Mouse (Mus musculus): ENCODE measurements around the gene Med13l.

DNA sequence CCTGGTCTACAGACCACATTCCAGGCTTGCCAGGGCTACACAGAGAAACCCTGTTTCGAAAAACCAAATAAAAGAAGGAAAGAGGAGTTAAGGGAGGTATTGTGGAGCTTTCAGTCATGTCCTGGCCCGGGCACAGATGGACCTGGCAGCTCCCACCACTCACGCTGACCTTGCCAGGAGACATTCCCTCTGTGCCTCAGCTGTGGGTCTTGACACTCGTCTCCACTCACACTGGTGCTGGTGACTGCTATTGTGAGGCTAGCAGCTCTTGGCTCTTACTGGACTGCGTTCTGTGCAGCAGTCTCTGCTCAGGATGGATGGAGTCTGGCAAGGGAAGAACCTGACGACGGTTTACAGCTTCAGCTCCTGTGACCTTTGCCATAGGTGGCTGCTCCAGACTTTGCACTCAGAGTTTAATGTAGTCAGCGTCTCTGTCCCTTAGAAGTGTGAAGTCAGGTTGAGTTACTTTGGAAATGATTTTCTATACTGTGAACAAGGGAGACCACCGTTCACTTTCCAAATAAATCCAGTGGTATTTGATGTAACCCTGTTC is 118.9 kb downstream of the Med13l start:
- TF ChIP-seq CTCF (IDR thresholded peaks at IDR 0.05; ENCODE audit: borderline replicate concordance, control insufficient read depth, extremely low read depth, insufficient read depth, low read length, poor library complexity) (no peak), POLR2A (IDR thresholded peaks at IDR 0.05; ENCODE audit: control insufficient read depth, extremely low read depth, insufficient read depth, low read length, poor library complexity) (no peak)
